Mouse (Mus musculus): ENCODE measurements around the gene Limd1.

- TF ChIP-seq CTCF (IDR thresholded peaks at IDR 0.05 in 2 of 3, conservative IDR thresholded peaks at IDR 0.05 in 1 of 3; ENCODE audit: control insufficient read depth in 1 of 3, insufficient read depth in 1 of 3, low read depth in 2 of 3, low read length in 3 of 3, poor library complexity in 1 of 3, severe bottlenecking in 1 of 3) (no peak), MAX (IDR thresholded peaks at IDR 0.05; ENCODE audit: low read length) (no peak), NELFE (IDR thresholded peaks at IDR 0.05; ENCODE audit: low read depth, low read length) (no peak), UBTF (IDR thresholded peaks at IDR 0.05; ENCODE audit: borderline replicate concordance, insufficient read depth, low read depth, low read length) (no peak), ELF1 (IDR thresholded peaks at IDR 0.05; ENCODE audit: low read depth, low read length) (no peak), TBP (IDR thresholded peaks at IDR 0.05; ENCODE audit: low read depth, low read length) (no peak), MYC (IDR thresholded peaks at IDR 0.05; ENCODE audit: low read depth, low read length) (no peak), POLR2A (IDR thresholded peaks at IDR 0.05; ENCODE audit: control insufficient read depth in 1 of 2, insufficient read depth in 1 of 2, low read depth in 1 of 2, low read length in 2 of 2, poor library complexity in 1 of 2) (no peak), ZNF384 (IDR thresholded peaks at IDR 0.05; ENCODE audit: low read depth, low read length) (no peak), HCFC1 (IDR thresholded peaks at IDR 0.05; ENCODE audit: low read depth, low read length) (no peak)
These were observed 18.2 kb downstream of the Limd1 start for GRCm38 (mm10) chr9:123496665-123497064.
